Mouse (Mus musculus): ENCODE measurements around the gene Rbm20.
A peak's percentile ranks its signal among the peaks of the same experiment; 100 is the strongest.

- TF ChIP-seq CTCF (conservative IDR thresholded peaks at IDR 0.05; ENCODE audit: low read length) (peak; percentile 46), POU5F1 (IDR thresholded peaks at IDR 0.05; ENCODE audit: borderline replicate concordance, low read length) (no peak)
Observed at GRCm38 (mm10) chr19:53768478-53768877, 91.4 kb downstream of the Rbm20 start.
